Mouse (Mus musculus) cerebellum, adult 9-11 months (tissue): ENCODE data around the gene Bcl7a.

ENCODE experiments used
- DNase-seq: peaks from one replicate; pipeline ENCODE4 v3.0.0; 2022

Bcl7a gene

DNA sequence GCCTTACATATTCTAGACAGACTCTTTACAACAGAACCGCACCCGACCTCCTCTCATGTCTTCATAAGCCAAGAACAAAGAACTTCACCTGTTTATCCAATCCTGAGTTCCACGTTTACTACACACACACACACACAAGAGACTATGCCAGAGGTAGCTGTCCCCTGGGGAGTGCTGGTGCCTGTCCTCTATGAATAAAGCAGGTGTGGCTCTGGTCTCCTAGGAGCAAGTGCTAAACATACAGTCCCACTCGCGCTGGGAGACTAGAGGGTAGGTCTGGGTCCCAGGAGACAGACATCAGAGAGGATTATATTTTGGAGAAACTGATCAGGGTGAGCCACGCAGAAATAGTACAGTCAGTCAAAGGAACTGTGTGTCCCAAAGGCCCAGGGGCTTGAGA, 10.1 kb upstream of the Bcl7a start:
- no peak for DNase-seq

DNA sequence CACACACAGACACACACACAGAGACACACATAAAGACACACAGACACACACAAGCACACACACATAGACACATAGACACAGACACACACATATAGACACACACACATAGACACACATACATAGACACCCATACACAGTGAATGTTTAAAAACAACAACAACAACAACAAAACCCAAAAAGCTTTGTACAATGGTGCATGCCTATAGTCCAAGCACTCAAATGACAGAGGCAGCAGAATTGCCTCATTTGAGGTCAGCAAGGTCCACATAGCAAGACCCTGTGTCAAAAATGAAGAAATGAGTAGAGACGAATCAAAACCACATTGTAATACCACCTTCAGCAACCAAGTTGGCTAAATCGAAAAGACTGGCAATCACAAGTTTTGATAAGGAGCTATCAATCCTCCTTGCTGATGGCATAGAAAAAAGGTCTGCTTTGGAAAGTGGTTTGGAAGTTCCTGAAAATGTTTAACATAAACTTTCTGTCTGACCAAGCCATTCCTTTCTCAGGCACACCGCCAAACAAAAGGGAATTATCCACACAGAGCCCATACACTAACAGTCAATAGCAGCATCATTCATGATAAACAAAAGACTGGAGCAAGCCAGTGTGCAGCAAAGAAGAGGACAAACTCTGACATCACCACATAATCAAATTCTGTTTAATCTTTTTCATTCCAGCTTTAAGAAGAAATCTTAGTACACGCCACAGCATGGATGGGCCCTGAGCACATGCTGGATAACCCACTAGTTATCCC, 7.3 kb upstream of the Bcl7a start:
- DNase-seq: no peak

DNA sequence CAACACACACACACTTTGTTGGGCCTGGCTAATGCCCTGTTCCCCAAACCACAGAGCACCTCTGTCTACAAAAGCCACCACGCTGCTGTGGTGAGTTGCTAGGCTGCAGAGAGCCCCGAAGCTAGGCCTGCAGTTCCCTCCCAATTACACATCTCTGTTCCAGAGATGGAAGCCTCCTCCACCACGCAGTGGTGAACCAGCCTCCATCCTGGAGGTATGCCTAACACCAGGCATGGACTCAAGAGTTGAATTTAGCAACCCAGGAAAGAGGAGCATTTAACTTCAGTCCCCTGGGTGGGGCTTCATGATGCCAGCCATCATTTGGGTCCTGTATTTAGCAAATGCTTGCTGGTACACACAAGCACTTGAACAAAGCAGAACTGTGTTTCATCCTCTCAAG, 5.2 kb upstream of the Bcl7a start:
- no peak for DNase-seq

DNA sequence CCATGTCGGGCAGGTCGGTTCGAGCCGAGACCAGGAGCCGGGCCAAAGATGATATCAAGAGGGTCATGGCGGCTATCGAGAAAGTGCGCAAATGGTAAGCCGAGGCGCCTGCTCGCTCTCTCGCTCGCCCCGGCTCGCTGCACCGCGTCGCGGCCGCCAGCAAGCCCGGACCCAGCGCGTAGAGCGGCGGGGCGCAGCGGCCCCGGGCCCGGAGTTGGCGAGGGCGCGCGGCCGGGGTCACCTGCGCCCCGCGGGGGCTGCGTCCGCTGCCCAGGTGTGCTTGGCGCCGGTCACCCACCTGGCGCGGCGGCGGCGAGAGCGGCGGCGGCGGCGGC, 961 bp downstream of the Bcl7a start:
- no peak for DNase-seq

DNA sequence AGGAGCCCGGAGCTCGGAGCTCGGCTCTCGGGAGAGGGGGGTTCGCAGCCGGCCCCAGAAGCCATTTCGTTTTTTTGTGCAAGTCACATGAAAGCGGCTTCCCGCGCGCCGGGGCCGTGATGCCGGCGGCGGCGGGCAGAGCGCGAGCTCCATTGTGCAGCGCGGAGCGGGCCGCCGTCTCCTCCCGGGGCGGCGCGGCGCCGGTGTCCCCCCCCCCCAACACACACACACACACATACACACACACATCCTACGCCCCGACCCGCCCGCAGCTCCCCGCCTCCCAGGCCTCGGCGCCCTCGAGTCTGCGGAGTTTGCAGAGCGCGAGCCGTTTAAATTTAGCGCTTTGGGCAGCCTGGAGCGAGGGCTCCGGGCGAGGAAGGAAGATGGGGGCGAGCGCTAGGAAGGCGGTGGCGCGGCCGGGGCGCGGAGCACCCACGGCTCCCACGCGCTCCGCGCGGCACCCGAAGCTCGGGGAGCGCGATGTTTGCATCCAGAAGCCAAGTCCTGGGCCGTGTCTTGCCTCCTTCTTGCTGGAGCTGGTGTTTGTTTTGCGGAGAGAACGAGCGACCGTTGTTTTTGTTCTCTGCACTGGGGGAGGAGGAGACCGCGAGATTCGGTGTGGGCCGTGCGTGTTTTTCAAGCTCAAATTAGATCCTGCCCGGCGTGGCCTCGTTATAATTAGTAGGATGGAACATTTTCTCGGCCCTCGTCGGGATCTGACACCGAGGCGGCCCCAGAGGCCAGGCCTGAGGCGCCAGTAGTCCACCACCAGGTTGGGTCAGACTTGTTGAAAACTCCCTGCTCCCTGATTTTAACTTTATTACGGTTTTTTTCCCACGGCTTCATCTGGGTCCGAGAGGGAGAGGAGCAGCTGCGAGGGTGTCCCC, 1.6 kb downstream of the Bcl7a start:
- DNase-seq: peak; percentile 61

DNA sequence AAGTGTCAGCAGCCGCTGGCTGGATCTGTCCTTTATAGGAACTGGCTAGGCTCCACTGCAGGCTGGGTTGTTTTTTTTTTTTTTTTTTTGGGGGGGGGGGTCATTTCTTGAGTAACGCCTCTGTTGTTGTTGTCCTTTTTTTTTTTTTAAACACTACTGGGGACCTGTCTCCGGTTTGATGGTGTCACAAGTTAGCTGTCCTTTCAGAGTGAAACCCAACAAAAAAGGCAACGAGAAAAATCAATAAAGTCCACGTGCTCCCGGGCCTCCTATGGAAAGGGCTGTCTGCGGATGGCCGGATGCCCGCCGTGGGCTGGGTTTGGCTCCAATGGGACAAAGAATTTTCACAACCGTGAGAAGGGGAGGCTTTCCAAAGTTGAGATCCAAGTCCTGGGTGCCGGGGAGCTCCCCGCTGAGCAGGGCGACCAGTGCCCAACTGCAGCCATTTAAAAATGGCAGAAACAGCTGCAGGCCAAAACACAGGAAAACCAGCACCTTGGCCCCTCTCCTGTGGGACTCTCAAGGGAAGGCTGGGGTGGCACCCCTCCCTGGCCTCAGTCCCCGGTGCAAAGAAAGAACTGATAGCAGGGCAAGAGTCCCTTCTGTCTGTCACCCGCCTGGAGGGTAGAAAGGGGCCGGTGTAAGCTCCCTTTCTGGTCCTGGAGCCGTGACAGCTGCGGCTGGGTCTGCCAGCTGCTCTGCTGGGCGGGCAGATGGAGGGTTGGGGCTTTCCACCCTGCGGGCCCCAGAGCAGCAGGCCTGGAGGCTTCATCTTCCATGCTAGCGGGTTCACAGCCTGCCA, 2.4 kb downstream of the Bcl7a start:
- peak; percentile 71 for DNase-seq

DNA sequence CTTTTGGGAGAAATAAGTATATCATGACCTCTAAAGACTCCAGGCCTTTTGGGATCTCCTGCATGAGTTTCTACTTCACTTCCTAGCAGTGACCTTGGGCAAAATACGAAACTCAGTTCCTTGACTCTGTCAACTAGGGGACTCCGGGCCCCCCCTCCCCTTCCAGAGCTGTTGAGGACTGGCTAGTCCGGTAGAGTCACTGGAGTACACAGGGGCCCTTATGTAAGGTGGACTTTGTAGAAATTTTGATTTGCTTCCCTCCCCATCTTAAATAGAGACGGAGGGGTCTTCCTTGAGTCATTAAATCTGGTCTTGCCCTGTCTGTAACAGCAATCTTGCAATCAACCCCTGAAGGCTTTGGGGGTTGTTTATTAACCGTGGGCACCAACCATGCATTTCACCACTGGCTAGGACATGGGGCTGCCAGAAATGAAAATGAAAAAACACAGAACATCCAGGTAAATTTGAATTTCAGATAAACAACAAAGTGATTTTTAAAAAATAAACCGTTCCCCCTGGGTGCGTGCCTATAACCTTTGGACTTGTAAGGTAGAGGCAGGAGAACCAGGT, 3.2 kb downstream of the Bcl7a start:
- no peak for DNase-seq

DNA sequence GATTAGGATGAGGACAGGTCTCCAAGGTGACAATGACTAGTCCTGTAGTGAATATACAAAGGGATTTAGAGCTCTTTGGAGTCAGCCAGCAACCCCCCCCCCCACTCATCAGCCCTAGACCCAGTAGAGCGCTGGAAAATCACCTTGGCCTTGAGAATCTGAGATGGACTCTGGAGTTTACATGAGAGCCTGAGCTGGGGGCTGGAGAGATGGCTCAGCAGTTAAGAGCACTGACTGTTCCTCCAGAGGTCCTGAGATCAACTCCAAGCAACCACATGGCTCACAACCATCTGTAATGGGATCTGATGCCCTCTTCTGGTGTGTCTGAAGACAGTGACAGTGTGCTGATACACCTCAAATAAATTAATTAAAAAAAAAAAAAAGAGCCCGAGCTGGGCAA, 4.4 kb downstream of the Bcl7a start:
- DNase-seq: no peak

DNA sequence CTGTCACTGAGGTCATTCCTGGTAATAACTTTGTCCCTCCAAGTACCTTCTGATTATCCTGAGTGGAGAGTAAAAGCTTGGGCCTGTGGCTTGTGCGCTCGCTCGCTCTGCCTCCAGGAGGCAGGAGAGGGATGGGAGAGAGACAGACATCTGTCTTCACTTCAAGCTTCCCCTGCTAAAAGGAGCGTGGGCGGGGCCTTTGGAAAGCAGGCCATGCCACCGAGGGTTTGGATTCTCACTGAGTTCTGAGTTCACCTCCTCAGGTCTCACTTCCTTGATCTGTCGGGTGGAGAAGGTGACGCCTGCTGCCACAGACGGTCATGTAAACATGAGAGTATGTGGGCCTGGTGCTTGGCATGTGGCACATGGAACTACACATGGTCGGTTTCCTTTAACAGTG, 6.8 kb downstream of the Bcl7a start:
- no peak for DNase-seq

DNA sequence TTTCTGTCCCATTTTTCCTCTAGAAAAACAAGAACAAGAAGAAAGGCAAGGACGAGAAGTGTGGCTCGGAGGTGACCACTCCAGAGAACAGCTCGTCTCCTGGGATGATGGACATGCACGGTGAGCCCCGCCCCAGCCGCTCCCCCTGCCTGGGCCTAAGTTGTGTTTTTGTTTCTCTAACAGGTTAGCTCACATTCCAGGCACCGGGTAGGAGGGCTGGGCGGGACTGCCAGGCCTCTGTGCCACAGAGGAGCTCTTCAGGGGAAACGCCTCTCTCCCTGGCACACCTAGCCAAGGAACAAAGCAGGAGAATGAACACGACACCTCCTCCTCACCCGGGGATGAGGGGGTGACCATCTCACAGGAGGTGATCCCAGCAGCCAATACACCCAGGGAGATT, 12.3 kb downstream of the Bcl7a start:
- no peak for DNase-seq

DNA sequence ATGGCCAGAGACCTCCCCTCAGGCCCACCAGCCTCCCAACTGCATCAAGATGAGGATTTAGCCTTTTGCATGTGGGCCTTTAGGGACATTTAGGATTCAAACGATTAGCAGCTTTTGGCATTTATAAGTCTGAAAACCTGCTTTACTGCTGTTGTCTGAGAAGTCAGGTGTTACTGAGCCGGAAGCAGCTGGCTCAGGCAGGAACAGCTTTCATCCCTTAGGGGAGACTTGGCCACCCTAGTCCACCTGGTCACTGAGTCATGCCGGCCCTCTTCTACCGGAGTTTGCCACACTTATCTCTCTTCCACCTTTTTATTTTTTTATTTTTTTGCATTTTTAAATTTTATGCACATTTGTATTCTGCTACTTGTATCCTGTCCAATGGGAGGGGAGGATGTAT, 13.6 kb downstream of the Bcl7a start:
- no peak for DNase-seq

DNA sequence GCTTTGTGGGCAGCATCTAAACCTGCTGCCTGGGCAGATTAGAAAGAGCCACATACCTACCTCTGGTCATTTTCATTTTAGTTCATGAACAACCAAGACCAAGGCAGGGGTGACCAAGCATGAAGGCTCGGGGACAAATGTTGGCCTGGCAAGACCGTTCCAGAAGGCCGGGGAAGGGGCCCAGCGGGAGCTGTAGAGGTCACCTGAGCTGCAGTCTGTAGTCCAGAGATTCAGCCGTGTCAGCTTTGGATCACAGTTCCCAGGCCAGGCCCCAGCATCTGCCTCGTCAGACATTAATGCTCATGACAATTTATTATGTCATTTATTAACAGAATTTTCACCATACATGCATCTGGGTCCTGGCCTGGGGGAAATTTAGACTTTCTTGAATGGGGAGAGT, 15.8 kb downstream of the Bcl7a start:
- DNase-seq: no peak

DNA sequence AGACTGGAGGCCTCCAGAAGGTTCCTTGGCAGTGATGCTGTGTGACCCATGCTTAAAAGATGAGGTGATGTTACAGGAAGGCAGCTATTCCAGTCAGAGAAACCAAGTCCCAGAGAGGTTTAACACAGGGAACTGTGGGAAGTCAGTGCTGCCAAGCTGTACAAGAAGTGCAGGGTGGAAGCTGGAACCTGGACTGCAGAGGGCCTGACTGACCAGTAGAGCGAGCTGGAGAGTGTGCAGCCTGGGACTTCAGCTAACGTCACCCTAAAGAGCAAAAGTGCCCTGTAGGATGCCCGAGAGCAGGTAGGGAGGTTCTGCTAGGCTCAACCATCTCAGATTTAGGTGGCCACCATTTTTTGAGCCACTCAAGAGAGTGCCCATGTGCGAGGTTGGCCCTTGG, 19.3 kb downstream of the Bcl7a start:
- no peak for DNase-seq

DNA sequence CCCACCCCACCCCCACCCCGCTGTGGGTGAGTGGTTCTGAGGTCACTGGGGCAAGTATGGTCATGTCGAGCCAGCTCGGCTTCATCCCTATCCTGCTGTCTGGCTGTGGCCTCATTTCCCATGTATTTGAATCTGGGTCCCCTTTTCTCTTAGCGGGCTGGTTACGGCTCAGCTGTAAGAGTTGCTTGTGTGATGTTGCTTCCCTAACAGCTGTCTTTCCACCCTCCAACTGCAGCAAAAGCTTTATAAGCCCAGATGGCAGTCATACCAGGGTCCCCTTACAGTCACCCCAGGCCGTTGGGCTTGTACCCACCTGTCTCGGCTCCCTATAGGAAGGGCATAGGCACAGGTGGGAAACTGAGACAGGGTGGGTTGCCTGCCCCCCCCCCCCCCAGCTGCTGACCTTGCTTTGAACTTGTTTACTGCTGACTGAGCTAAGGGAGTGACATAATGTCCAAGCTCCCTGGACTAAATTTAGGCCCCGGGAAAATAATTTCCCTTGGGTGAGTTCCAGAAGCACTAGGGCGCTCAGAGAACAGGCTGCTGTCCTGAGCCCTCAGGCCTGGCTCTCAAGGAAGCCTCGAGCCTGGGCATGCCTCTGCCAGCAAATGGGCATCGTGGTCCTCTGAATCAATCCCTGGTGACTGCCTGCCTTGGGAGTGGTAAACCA, 20.8 kb downstream of the Bcl7a start:
- DNase-seq: peak; percentile 87

DNA sequence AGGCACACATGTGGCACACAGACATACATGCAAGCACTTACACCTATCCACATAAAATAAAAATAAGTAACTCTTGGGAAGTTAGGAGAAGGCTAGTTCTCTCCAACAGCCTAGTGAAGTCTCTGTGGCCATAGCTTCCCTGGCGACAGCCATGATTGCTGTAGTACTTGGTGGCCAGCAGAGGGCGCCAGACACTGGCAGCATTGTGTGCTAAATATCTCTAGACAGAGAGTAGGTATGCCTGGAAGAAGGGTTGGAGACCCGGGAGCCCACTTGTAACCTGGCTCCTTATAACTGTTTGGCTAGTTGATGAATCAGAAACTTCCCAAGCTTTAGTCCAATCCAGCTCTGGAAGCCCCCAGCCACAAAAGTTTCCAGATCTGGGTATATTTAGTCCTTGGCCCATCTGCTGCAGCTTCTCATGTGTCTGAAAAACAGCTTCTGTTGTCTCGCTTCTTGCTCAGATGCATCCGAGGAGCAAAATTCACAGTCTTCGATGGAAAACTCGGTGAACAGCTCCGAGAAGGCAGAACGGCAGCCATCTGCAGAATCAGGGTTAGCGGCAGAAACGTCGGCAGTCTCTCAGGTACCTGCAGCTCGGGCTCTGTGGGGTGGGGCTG, 25.3 kb downstream of the Bcl7a start:
- no peak for DNase-seq

DNA sequence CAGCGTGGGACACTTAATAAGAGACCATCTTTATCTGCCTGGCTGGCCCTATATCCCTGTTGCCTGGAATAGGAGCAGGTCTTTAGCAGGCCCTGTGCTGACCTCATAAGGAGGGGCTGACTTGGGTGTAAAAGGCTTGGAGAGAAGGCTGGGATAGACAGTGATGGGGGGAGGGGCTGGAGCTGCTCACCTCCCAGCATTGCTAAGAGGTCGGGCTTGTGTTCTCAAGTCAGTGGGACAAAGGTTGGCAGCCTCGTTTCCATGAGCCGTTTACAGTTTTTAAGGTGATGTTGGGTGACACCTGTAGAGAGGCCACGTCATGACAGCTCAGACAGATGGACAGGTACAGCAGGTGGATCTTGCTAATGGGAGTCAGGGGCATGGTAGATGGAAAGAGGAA, 26.4 kb downstream of the Bcl7a start:
- DNase-seq: no peak

DNA sequence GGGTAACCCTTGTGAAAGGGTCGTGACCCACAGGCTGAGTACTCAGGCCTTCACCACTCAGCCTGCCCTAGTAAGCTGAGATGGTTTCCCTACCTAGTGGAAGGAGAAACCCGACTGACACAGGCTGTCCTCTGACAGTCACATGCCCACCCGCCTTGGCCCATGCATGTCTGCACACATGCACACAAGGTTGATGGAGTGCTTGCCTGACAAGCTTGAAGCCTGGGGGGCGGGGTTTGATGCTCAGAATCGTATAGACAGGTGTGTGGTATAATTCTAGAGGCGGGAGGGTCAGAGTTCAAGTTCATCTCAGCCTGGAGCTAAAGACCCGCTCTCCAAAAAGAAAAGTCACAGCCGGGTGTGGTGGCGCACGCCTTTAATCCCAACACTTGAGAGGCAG, 31.6 kb downstream of the Bcl7a start:
- DNase-seq: no peak

DNA sequence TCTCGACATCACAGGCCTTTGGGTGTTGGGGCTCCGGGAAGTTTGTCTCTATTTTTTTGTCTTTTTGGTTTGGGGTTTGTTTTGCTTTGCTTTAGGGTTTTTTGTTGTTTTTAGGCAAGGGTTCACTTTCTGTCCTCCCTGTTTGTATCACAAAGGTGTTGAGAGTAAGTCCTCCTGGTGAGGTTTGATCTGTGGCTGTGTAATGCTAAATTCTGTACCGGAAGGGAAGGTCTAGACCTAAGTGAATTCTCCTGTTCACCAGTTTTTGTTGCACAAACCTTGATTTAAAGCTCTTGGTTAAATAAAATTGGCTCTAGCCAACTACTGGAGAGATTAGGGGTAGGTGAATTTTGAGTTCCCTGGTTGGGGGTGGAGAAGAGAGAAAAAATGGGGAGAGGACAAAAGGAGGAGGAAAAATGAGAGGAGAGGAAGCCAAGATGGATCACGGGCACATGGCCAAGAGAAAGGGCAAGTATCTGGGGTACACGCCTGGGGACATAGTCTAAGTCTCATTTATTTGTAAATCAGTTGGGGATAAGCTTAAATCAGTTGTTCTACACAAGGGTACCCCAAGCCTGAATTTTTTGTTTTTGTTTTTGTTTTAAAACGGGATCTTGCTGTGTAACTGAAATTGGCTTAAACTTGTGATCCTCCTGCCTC, 32.3 kb downstream of the Bcl7a start:
- DNase-seq: no peak

DNA sequence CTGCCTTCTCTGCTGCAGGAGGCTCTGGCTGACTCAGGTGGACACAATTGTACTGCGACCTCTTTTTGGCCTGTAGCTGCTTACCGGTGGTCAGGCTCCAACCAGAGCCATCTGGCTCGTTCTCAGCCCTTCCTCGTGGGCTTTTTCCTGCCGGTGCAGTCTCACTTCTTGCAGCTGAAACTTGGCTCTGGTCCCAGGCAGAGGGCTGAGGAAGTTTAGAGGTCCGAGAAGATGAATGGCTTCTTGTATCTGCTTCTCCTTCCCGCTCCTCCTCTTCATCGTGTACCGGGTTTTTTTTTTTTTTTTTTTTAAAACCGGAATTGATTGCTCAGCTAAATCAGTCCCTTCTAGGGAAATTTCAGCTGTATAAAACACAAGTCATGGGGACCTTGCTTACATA, 32.9 kb downstream of the Bcl7a start:
- peak; percentile 77 for DNase-seq

DNA sequence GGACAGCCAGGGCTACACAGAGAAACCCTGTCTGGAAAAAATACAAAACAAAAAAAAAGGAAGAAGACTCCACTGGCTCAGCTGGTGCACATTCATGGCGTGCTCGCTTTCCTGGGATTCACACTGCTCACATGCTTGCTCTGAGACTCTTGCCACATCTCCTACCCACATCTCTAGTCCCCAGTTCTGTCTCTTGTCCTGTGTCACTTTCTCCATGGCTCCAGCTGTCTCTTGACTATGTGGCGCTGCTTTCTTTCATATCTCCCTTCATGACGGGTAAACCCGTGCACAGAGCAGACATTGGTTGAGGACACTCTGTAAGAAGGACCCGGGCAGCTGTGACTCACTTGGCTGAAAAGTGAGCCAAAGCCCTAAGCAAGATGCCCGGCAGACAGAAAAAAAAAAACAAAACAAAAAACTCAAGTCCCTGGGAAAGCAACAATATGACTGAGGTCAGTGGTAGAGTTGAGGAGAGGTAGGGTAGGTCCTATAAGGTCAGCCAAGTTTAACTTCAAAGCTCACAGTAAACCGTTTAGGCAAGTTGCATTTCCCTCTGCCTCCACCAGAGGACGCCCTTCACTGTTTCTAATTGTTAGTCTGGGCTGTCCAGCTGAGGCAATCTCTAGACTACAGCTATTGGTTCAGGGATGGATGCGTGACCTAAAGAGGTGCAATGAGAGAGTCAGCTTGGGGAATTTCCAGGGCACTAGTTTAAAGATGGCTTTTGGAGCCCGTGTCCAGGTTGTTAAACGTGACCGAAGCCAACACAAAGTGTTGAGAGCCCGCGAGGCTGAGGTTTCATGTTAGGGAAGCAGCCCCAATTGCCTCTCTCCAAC, 33.7 kb downstream of the Bcl7a start:
- DNase-seq: peak; percentile 79

DNA sequence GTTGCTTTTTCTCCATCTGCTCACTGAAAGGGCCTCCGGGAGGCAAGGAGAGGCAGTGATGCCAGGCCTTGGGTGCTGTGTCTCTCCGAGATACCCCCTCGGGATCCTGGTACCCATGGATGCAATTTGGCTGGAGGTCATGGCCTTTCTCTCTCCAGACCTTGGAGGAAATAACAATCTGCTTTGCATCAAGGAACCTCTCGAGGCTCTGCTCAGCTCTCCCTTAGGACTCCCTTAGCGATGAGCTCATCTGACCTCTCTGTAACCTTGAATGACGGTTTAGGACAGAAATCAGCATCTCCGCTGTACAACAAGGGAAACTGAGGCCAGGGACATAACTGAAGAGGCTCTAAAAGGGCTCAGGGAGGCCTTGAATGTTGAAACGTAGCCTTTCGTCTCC, 35.1 kb downstream of the Bcl7a start:
- no peak for DNase-seq
